Mouse (Mus musculus) liver, embryonic 14.5 days (tissue): ENCODE data around the gene Ltb4r1.

Source experiments
- CTCF ChIP-seq: IDR thresholded peaks from 2 replicates; pipeline ENCODE4 v1.5.1; 2016; ENCODE audit warnings: antibody characterized with exemption, low read depth, control low read depth
- EP300 ChIP-seq: IDR thresholded peaks from 2 replicates; pipeline ENCODE4 v1.6.1; 2016; ENCODE audit warnings: antibody characterized with exemption, low read depth

GRCm38 (mm10) chr14:55721076-55721475 lies 44.7 kb upstream of the Ltb4r1 start:
- TF ChIP-seq CTCF (no peak), EP300 (no peak)
